Mouse (Mus musculus) neural tube, embryonic 10.5 days (tissue): ENCODE results near the gene Olfr449.

ENCODE experiments used
- DNase-seq: peaks from one replicate; pipeline ENCODE4 v3.0.0-alpha.2; 2017; ENCODE audit warnings: low spot score; ENCODE audit errors: extremely low spot score

The Olfr449 gene

DNA sequence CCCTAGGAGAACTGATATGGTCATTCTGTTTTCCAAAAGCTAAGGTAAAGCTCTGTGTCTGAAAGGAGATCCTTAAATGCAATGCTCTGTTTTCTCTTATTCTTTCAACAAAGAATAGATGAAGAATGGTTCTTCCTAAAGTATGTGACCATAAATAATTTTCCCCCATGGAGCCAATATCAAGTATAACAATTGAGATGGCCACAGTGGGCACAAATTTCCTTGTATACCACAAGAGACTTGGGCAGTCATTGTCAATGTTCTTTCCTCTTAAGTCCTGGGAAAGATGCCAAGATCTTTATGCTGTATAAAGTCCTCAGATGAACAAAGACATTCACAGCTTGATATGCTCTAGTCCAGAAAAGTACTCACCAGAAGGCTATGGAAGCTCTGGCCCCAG lies at the start of gene Olfr449:
Gene Olfr449 (plus strand): TSS at position 301 of the 400 bp plus-strand sequence.
- no peak for DNase-seq

DNA sequence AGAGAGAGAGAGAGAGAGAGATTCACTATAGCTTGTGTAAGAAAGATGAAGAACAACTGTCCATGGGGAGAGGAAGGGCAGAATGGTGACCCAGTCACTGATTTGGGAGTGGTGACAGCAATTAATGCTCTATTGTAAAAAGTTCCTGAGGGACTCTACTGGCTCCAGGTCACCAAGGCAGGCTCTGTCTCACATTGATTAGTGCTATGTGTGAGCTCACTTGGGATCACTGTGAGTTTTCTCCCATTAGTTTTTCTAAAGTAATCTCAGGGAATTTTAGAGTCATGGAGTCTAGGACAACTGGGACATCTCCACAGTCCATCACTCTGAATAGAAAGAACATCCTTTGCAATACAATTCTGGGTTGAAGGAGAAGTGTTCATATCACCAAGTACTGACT lies 49.4 kb upstream of the Olfr449 start, which contains the start of gene Olfr452:
Gene Olfr452 (plus strand): TSS at position 301 of the 400 bp plus-strand sequence.
- DNase-seq, result no peak

DNA sequence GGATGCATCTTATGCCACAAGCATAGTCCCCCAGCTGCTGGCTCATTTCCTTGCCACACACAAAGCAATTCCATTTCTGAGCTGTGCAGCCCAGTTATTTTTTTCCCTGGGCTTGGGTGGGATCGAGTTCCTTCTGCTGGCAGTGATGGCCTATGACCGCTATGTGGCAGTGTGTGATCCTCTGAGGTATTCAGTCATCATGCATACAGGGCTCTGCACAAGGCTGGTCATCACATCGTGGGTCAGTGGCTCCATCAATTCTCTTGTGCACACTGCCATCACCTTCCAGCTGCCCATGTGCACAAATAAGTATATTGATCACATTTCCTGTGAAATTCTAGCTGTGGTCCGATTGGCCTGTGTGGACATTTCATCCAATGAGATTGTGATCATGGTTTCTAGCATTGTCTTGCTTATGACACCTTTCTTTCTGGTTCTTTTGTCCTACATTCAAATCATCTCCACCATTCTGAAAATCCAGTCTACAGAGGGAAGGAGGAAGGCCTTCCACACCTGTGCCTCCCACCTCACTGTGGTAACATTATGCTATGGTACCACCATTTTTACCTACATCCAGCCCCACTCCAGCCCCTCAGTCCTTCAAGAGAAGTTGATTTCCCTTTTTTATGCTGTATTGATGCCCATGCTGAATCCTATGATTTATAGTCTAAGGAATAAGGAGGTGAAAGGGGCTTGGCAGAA lies 43.8 kb upstream of the Olfr449 start:
- DNase-seq, result no peak

DNA sequence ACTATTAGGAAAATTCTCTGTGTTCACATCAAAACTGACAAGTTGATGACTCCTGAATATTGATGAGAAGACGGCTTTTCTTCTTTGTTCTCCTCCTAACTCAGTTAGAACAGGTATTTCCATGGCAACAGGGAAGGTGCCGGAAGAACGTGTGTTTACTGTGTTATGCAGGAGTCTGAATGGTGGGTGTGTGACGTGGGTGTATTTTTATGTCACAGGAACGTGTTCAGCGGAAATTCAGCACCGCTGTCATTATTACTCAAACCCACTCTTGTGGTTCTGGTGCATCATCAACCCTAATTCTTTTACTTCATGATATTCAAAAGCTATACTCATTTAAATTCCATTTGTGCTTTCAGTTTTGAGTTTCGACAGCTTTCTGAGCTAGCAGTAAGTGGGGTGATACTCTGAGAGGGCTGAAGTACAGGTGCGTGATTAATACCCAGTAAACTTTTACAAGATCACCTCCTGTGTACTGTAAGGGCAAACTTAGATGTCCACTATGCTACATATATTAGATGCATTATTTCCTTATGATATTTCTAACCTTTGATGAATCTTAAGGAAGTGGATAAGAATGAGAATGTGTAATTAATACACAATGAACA lies 43.1 kb upstream of the Olfr449 start:
- no peak for DNase-seq

DNA sequence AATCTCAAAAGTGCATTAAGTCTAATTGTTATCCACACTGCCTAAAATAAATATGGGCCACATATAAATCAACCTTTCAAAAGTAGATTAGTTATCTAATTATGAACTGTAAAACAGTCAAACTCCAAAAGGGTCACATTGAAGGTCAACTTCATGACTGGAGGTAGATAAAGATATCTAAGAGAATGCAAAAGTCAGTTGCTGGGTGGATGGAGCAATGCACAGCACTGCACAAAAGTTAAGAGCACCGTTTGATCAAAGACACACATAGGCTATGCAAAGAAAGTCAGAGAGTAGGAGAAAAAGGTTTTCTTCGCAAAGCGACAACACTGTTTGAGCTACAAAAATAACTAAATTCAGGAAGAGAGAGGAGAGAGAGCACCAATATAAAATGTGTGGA lies 39.2 kb upstream of the Olfr449 start:
- no peak for DNase-seq

DNA sequence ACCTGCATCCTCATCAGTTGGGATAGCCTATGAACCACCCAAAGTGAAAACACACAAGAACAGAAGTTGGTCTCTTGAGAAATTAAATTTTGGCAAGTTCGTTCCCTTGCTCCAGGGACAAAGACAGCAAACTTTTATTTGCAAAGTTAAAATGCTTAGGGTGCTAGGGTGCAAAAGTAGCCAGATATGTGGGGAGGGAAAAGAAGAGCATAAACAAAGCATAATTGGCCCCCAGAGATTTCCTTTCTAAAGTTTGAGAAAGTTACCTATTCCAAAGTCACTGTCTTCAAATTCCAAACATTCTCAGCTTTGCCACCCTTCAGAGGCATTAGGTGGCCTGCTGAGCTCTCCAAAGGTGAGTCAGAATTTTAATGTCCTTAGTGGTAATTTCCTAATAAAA lies 22.5 kb upstream of the Olfr449 start, which contains the start of gene Olfr450:
Gene Olfr450 (plus strand): TSS at position 301 of the 400 bp plus-strand sequence.
- DNase-seq, result no peak

DNA sequence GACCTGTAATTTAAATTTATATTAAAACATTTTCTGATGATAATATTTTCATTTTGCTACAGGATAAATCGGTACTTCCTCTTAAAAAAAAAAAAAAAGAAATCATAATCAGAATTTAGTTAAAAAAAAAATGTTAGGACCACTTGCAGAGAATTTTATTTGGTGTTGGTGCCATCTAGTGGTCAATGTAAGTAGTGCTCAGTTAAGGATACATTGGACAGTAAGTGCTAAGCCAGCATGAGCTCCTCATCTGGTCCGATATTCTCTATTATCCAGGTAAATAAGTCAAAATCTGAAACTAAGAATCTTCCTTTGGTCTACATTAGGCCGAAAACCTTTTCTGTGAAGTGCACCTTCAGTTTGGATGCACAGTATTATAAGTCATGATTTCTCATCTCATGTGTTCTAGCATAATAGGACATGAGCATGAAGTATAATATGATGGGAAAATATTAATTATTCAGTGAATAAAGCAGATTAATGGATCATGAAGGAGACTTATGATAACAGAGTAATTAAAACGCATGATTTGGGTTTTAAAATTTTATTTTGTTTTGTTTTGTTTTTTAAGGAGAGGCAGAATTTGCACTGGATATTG lies 26.1 kb downstream of the Olfr449 start:
- no peak for DNase-seq

DNA sequence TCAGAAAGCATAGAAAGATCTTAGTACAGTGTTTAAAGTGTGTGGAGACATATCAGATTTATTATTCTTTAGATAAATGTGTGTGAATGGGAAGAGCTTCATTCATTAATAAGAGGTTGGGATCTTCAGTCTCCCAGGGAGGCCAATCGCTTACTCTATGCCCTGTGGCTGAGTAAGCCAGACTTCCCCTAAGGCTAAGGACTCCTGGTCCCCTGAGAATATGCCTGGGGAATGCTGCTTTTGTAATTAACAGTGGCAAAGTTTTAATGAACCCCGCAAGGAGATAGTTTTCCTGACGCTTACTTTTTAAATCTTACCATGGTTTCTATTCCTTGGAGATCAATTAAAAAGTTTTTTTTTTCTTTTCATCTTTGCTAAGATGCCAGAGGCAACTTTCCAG lies 35.5 kb downstream of the Olfr449 start:
- DNase-seq, result no peak

DNA sequence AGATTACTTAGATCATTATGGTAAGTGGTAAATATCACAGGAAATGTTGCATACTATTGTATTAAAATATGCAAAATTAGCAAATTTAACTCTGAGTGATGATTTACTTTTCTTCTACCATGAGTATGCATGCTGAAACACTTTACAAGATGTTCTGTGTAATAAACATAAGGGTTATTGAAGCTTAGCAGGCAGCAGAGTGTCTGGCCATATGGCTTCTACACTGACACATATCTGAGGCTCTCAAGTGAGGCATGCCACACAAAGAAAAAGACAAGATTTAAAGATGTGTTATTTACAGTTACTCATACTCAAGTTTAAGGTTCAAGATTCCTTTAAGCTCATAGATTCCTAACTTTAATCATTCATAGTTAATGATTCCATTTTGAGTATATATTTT lies 42.1 kb downstream of the Olfr449 start:
- DNase-seq, result no peak
